Mouse (Mus musculus): ENCODE measurements around the gene Map1b.

Gene Map1b

GRCm38 (mm10) chr13:99447403-99448199, 68.7 kb downstream of the Map1b start:
- DNase-seq (ENCODE audit: low read depth, low spot score): peak; percentile 88

DNA sequence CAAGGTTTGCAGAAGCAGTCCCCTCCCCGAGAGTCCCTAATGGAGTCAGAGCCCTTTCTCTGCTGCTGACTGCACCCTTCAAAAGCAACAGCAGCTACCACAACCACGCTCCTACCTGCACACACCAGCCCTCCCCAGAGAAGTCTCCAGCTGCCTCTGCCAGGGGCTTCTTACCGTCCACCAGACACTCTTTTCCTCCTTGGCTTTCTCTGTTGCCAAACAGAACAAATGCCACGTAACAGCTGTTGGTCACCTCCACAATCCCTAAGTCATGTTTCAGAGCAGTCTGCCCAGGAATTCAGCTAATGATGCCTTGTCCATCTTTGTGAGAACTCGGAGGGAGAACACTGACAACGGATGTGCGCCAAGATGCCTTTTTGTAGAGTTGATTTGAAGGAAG, 69.3 kb downstream of the Map1b start:
- no peak for DNase-seq (ENCODE audit: low read depth, low spot score)

- peak; percentile 75 for DNase-seq (ENCODE audit: low read depth, low spot score)
These were observed 71.5 kb downstream of the Map1b start for GRCm38 (mm10) chr13:99444880-99445279.

DNA sequence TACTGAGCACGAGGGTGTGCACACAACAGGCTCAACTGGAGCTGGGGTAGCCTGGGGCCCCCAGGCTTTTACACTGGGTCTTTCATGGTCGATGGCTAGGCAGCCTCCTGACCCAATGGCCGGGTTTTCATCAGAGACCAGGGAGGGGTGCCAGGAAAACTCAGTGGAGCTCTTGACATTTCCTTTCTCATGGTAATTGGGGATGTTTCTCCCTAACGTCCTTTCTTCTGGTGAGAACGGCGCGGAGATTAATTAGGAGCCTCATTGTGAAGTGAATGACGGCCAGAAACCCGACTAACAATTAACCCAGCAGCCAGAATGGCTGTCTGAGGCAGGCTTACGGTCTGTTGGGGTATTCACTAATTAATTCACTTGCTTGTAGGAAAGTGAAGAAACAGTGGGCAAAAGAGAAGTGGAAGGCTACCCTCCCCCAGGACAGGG, 71.9 kb downstream of the Map1b start:
- no peak for DNase-seq (ENCODE audit: low read depth, low spot score)

DNA sequence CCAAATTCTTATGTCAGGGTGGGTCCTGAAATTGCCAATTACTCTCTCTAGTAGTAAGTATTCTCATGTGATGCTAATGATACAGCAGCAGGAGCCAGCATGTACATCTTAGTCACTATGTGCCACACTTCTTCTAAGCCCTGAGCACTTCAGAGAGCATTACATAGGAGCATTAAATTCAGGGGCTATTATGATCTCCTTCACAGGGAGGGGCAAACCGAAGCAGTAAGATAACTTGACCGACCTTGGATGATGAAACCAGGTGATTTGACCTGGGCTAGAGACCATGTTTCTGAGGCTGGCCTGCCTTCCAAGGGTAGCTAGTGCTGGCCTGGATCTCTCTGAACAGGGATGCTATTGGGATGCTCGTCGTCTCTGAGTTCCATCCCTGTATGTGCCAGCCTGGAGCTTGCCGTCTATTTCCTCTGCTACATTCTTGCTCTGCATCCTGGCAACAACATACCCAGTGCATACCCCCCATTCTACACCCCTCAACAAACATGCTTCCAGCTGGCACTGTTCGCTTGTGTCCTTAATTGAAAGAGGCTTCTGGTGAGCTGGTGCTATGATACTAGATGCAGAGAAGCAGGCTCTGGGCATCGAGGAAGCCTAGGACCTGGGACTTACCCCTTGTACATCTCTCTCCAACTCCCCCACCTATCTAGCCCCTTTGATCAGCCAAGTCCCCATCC, 72.7 kb downstream of the Map1b start:
- DNase-seq (ENCODE audit: low read depth, low spot score): no peak

DNA sequence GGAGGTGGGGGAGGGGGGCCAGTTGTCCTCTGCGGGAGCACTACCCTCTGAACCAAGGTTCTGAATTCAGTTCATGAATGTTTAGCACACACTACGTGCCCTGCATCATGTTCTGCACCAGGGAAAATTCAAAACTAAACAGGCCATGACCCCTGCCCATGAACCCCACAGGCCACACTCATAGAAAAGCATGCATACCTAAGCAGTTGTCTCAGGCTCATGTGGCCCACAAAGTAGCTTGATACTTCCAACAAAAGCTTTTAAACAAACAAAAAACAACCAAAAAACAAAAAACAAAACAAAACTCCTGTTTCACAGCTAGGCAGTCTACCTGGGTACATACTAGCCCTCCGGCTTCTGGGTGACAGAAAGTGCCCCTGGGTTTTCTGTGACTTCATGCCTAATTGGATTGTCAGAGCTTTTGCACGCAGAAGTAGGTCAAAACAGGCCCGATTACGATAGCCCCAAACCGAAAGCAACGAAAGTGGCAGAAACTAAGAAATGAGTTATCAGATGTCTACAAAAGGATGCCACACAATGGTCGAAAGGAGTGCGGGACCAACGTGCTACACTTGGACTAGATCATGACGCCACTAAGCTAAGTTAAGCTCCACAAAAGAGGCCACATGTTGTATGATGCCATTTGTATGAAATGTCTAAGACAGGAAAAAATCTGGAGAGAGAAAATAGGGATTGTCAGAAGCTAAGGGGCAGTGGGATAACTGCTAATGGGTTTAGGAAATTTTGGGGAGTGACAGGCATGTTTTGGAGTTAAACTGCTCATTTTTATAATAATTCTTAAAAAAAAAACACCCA, 73.7 kb downstream of the Map1b start:
- DNase-seq (ENCODE audit: low read depth, low spot score): no peak

DNA sequence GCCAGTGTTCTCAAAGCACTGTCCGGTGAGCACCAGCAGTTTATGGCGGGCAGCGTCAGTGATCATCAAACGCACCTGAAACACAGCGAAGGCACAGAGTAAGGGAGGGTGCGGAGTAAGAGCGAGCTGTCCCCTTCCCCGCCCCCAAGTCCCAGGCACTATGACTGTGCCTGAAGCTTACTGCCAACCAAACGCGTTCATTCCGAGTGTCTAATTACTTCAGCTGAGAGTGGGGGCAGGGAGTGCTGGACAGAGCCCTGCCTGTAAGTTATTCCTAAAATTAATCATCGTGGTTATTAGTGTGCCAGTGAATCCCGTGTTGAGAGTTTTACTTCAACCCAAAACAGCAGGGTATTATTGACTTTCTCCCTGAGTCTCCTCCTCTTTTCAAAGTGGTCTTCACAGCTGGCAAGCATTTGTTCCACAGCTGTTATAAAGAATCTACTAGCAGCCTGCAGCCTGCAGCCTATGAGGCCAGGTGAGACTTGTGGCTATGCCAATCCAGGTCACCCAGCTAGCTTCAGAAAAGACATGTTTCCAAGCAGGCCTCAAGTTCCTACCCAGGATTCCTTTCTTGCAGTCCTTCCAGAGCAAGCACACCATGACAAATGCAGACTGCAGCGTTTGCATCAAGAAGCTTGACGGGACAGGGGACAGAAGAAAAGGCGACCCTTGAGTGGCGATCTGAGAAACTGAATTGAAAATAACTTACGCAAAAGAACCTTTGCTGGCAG, 74.5 kb downstream of the Map1b start:
- DNase-seq (ENCODE audit: low read depth, low spot score): no peak

- peak; percentile 64 for DNase-seq (ENCODE audit: low read depth, low spot score)
These were observed 76.1 kb downstream of the Map1b start for GRCm38 (mm10) chr13:99440228-99440627.

DNA sequence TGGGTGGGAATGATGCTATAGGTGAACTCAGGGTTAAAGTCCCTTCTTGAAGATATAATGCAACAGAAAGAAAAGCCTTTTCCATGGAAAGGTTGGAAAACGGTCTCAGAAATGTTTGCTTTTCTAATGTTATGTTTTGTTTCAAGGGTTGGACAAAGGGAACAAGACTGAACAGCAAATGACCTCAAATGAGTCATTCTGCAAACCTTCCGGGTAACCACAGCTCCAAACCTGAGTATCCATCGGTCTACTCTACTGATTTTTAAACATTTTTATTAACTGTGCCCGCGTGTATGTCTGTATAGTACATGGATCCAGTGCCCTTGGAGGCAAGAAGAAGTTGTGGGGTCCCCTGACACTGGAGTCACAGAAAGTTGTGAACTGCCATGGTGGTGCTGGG, 77.0 kb downstream of the Map1b start:
- no peak for DNase-seq (ENCODE audit: low read depth, low spot score)

DNA sequence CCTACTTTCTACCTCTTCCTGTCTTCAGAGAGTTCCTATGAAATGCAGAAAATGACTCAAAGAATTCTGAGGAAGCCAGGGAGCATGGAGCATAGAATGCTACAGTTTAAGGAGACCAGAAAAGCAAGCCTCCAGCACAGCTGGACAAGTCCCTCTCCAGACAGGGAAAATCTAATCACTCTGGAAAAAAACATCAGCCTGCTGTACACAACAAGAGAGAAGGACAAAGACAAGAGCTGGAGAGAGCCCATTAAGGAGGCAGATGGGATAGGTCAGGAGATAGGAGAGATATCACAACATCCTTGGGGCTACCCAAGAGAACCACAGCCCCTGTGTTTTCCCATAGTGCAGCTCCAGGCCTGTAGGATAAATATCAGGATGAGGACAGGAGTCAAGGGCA, 79.3 kb downstream of the Map1b start:
- no peak for DNase-seq (ENCODE audit: low read depth, low spot score)

GRCm38 (mm10) chr13:99434494-99434893, 81.8 kb downstream of the Map1b start:
- DNase-seq (ENCODE audit: low read depth, low spot score): no peak

DNA sequence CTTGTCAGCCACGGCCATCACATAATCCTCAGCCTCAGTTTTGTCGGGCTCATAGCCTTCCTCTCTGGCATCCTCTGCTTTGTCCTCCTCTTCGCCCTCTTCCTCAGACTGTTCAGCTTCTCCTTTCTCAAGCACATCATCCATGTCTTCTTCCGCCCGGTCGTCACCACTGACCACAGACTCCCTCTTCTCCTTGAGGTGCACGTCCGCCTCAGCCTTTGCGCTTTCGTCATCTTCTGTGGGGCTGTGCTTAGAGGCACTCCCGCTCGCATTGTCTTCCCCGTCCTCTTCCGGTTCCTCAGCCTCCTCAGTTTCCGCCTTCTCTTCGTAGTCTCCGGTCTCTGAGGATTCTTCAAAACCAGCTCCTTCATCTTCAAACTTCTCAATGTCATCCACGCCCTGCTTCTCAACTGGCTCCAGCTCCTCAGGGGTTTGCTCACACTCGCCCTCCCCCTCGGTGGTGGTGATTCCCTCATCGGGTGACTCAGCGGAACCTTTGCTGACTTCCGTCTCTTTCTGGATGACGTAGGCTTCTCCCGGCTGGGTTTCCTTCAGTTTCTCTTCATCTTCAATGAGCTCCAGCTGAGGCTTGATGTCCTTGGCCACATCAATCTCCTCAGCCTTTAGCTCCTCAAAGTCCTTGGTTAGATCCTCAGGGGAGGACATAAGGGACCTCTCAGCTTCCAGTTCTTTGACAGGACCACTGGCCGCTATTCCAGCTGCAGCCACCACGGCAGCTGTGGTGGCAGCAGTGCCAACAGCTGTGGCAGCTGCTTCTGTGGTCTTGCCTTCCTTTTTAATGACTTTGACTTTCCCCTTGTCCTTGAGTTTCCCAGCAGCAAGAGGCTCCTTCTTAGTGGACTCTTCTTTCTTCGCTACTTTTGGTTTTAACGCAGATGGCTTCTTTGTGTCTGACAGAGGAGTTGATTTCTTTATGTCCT, 83.0 kb downstream of the Map1b start:
- peak; percentile 48 for DNase-seq (ENCODE audit: low read depth, low spot score)

GRCm38 (mm10) chr13:99423581-99423980, 92.8 kb downstream of the Map1b start:
- no peak for DNase-seq (ENCODE audit: low read depth, low spot score)

- no peak for DNase-seq (ENCODE audit: low read depth, low spot score)
These were observed 99.7 kb downstream of the Map1b start for GRCm38 (mm10) chr13:99416601-99417000.

- no peak for DNase-seq (ENCODE audit: low read depth, low spot score)
These were observed 102.0 kb downstream of the Map1b start for GRCm38 (mm10) chr13:99414352-99414742.

DNA sequence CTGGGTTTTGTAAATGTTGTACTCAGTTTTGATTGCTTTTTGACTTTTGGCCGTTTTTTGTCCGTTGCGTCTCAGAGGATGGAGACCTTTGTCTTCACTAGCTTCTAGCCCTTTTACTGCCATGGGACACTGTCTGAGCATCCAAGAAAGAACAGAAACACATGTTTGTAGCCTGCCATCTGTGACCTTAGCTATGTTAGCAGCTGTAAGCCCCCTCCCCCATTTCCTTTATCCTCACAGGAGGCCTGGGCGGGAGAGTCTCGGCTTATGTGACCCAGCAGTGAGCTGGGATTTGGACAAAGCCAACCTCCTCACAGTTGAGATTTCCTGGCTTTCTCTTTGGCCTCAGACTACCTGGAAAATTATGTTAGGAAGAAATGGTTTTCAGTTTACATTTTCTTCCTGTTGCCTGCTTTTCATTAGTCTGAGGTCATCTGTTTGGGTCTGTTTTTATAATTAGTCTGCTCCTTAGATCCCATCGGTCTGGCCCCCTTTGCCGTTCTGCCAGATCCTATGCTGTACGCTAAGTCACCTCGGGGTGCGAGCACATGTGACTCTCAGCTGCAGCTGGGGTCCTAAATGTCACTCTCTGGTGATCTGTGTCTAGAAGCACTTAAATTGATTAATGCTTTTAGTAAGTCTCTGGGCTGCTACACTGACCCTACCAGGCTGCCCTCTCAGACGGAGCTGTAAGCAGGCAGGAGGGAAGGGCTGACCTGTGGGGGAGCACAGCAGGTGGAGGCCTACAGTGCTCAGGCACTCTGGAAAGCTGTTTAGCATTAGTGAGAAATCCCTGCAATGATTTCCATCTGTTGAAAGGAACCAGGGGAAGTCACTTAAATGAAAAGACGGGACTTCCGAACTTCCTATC, 102.6 kb downstream of the Map1b start:
- DNase-seq (ENCODE audit: low read depth, low spot score): no peak

- peak; percentile 93 for DNase-seq (ENCODE audit: low read depth, low spot score)
These were observed 103.8 kb downstream of the Map1b start for GRCm38 (mm10) chr13:99412477-99413080.

- peak; percentile 65 for DNase-seq (ENCODE audit: low read depth, low spot score)
These were observed 104.6 kb downstream of the Map1b start for GRCm38 (mm10) chr13:99411761-99412160.
